Mouse (Mus musculus) gastrocnemius, adult 8-10 months (tissue): ENCODE data around the gene Atp6v1e1. TPM values are rescaled to one million over a fixed set of nuclear protein-coding genes. Genes with fewer than 3 reads are reported as not detected.
"Not testable (repeated sequence)": the region's sequence is repeated elsewhere in the genome, so short reads cannot be mapped to it uniquely, and the experiment has no call there.

Experiments
- DNase-seq, 2 experiments: peaks; one replicate each; pipeline ENCODE4 v3.0.0; 2022; ENCODE audit warnings: low spot score in 2 of 2
- total RNA-seq, 4 experiments: library from RNA; stranded (reverse); gene quantifications; 2 replicates each; pipeline ENCODE4 v1.2.4; 2022

The Atp6v1e1 gene
- total RNA-seq, 4 experiments from 2014 or later = 124 to 134 (median 132) TPM

GRCm38 (mm10) chr6:120820941-120821340 is 1.7 kb downstream of the Atp6v1e1 start:
- DNase-seq = no peak

DNA sequence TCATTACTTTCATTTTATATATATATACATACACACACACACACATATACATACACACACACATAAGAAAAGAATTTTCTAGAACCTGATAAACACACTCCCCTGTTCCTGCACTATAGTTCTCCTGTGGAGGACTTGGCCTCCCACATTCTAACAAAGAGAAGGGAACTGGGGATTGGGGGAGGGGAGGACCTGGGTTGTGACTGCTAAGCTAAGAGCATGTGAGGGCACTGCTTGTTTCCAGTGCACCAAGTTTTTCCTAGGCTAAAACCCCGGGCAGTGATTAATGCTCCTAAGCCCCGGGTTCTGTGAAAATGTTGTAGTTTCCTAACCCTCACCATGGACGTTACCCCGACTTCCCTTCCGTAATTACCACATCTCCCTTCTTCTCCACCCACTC is 2.4 kb downstream of the Atp6v1e1 start:
- no peak for DNase-seq

- DNase-seq = no peak
Measured at GRCm38 (mm10) chr6:120819294-120819693, 3.3 kb downstream of the Atp6v1e1 start.

DNA sequence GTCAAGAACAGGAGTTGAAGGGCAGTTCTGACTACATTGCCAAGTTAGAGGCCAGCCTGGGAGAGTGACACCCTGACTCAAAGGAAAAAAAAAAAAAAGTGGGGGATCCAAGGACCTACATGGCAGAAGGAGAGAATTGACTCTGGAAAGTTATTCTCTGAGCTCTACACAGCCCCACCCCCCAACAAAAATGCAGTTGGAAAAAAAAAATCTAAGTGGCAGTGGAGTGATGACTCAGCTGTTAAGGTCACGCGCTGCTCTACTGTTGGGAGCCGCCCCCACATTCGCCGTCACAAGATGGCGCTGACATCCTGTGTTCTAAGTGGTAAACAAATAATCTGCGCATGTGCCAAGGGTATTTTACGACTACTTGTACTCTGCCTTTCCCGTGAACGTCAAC is 10.6 kb downstream of the Atp6v1e1 start:
- not testable (repeated sequence) for DNase-seq

- no peak for DNase-seq
Measured at GRCm38 (mm10) chr6:120807738-120808081, 14.9 kb downstream of the Atp6v1e1 start.

GRCm38 (mm10) chr6:120806999-120807737 is 15.4 kb downstream of the Atp6v1e1 start:
- no peak for DNase-seq

GRCm38 (mm10) chr6:120799581-120800041 is 23.0 kb downstream of the Atp6v1e1 start:
- no peak for DNase-seq

- no peak for DNase-seq
Measured at GRCm38 (mm10) chr6:120798905-120799304, 23.7 kb downstream of the Atp6v1e1 start.

DNA sequence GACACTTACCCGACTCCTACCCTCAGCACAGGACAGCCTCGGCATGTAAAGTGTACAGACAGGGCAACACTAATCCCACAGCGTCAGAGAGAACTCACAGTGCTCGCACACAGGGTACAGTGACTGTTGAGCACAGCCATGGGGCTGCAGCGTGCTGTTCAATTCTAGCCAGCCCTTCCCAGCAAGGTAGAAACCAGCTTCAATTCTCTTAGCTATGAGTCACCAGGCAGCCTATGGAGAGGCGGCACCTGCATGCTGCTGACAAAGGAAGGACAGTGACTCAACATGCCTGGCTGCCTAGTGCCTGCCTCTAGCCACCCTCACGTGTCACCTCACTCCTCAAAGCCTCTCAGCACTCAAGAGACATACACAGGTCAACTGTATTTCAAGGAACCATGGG is 24.6 kb downstream of the Atp6v1e1 start:
- DNase-seq = no peak

DNA sequence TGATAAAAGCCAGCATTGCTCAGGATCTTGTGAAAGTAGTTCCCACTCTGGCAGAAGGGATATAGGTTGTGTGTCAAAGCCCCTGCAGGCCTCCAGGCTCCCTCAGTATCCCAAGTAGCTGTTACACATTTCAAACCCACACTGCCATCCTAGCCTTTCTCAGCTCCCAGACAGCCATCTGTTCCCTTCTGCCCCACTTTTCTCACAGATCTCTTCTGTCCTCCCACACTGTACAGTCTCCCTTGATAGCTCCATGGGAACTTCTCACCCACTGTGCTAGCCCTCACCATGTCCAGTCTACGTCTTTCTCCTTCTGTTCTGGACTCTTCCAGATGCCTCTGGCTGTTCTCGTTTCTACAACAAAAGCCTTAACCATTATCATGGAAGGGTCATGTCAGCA is 26.5 kb downstream of the Atp6v1e1 start:
- no peak for DNase-seq

GRCm38 (mm10) chr6:120795422-120796086 is 27.0 kb downstream of the Atp6v1e1 start:
- peak; percentile 18 to 48 for DNase-seq

DNA sequence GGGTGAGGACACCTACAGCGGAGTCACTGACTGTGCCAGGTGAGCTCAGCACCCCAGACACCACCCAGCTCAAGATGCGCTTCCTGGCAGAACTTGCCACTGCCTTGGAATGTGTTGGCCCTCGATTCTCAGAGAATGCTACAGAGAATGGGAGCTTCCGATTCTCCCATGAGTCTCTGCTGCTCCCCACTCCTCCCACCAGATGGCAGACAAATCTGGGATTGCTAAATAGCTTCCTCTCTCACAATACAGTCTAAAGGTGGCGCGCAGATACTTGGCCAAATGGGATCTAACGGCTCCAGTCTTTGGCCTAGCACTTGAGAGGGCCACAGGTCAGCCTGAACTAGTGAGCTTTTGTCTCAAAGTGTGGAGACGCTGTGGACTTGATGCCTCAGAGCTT is 29.6 kb downstream of the Atp6v1e1 start:
- DNase-seq = no peak

GRCm38 (mm10) chr6:120790717-120791116 is 31.9 kb downstream of the Atp6v1e1 start:
- no peak for DNase-seq

DNA sequence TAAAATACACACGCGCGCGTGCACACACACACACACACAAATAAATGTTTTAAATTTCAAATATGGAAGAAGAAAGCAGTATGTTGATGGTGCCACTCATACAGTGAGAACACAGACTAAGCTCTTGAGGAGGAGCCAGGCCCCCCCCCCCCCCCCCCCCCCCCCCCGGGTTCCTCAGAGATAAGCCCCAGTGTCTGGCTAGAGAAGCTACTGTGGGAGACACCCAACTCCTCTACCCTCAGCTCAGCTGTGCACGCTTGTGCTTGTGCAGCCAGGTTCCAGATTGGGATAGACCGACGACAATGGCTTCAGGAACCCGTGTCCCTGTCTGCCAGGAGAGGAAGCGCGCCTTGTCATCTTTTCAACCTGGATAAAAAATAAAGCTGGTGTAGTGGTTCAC is 32.4 kb downstream of the Atp6v1e1 start:
- no peak for DNase-seq

- DNase-seq = no peak
Measured at GRCm38 (mm10) chr6:120788904-120789303, 33.7 kb downstream of the Atp6v1e1 start.

DNA sequence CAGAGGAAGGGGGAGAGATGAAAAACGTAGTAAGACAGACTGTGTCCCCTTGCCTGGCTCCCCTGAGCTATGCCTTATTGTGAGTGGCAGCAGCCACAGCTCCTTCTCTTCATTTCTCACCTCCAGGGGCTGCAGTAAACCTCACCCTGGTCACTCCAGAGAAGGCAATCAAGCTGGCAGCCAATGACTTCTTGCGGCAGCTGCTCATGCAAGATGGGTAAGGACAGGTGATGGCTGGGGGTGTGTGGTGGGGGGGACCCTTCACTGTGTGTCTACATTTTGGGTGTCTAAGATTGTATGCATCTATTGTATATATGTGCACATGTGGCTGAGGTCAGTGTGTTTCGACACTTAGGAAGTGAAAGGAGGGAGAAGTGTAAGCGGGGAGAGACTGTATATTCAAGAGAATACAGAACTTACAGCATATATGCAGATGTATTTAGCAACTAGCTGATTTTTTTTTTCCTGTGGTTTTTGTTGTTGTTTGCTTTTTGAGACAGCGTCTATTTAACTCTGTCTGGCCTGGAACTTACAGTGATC is 34.5 kb downstream of the Atp6v1e1 start:
- no peak for DNase-seq

DNA sequence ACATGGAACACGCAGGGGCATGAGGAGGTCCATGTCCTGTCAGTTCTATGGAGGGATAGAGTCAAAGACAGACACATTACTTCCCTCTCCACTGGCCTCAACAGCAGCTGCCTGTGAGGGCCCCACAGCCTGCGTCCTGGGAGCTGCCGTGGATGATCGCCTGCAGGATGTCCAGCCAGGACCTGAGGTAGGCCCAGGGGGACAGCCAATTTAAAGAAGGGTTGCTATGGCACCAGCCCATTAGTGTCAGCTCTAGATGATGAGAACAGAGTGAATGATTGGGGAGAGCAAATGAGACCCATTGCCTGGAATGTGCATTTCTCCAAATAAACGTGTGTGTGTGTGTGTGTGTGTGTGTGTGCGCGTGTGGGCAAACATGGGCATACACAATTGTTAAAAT is 38.2 kb downstream of the Atp6v1e1 start:
- no peak for DNase-seq

DNA sequence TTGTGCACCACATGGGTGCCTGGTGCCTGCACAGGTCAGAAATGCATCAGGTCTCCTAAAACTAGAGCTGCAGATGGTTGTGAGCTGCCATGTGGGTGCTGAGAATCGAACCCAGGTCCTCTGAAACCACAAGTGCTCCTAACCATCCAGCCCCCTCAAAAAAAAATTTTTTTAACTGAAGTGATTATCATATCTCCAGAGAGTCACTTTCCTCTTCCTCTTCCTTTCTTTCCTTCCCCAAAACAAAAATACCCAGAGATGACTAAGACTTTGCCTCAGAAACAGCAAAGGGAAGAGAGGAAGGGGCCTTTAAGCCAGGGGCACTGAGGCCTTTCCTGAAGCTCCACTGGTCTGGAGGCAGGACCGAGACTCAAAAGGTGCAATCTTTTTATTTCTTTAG is 39.6 kb downstream of the Atp6v1e1 start:
- no peak for DNase-seq

DNA sequence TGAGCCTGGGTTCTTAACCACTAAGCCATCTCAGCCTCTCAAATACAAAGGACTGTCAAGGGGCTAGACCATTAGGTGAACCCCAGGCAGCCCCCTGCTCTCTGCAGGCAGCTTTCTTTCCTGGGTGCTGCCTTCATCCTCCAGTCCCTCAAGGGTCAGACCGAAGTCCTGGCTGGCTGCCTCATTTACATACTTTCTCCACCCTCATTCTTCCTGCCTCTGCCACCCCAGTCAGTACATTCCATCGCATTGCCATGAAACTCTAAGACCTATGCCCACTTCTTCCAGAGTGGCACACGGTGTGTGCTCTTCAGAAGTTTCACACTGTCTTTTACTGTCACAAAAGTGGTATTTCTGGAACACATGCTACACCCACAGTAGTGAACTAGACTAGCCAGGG is 44.4 kb downstream of the Atp6v1e1 start:
- DNase-seq = no peak

GRCm38 (mm10) chr6:120777533-120777932 is 45.1 kb downstream of the Atp6v1e1 start:
- no peak for DNase-seq

DNA sequence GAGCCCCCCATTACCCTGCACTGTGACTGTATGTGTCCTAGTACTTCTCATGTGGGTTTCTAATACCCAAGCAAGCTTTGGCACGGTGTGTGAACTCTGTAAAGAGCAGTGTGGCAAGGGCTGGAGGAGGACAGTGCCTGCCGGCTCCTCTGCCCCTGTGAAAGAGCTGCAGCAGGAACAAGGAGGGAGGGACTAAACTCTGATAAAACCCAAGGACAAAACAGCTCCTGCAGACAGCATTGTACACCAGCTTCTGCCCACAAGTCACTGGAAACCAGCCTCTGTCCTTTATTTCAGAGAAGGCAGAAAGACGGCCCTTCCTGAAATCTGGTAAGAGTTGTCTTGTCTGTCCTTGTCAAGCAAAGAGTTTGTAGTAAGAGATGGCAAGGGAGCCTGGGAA is 46.3 kb downstream of the Atp6v1e1 start:
- no peak for DNase-seq

DNA sequence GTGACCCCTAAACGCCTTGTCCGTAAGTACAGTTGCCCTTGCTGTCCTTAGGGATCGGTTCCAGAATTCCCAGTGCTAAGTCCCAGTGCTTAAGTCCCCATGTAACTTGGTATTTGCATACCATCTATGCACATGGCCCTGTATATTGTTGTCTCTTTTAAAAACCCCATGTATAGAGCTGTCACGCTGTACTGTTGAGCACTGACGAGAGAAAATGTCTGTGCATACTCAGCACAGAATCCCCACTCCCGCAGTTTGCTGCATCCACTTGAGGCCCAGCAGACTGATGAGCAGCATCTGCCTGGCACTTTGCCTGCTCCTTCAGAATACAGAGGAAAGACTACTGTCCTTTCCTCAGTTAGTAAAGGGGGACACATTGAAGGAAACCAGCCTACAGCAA is 48.8 kb downstream of the Atp6v1e1 start:
- DNase-seq = no peak

DNA sequence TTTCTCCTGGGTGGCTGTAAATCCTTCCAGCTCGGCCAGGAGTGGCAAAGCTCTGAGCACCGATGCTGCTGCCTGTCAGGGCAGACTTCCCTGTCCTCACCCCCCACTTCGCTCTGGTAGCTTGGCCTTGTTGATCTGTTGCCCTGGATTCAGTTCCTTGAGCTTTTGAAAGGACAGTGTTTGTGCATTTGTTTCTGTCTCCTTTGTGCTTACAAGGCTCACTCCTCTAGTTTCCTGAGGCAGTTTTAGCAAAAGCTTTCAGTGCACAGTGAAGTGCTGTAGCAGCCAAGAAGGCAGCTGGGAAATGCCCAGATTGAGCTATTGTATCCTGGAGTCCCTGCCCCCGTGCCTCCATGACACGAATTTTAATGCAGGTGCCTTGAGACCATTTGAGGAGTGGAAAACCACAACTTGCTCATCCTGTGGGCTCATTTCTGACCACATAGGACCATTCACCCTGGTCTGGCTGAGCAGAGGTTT is 49.4 kb downstream of the Atp6v1e1 start, which contains the start of gene Slc25a18:
Gene Slc25a18 (plus strand): TSS at position 430 of the 480 bp plus-strand sequence.
- DNase-seq = no peak
